Mouse (Mus musculus) olfactory bulb, adult 2 months (tissue): ENCODE results near the gene Syngr1. TPM values are rescaled to one million over a fixed set of nuclear protein-coding genes. Genes with fewer than 3 reads are reported as not detected.

Source experiments
- H3K27ac ChIP-seq: fragments of 200-500 bp; 2 replicates; pipeline ENCODE4 v1.5.1; 2012; ENCODE audit warnings: low read depth, low read length; ENCODE audit not compliant: insufficient read depth
- H3K4me1 ChIP-seq: fragments of 200-500 bp; 2 replicates; pipeline ENCODE4 v1.6.1; 2012; ENCODE audit warnings: low read length; ENCODE audit not compliant: control insufficient read depth, insufficient read depth
- H3K4me3 ChIP-seq: fragments of 200-500 bp; 2 replicates; pipeline ENCODE4 v1.5.1; 2012; ENCODE audit warnings: mild to moderate bottlenecking, low read depth, low read length, moderate library complexity; ENCODE audit not compliant: insufficient read depth
- CTCF ChIP-seq: fragments of 200-500 bp; IDR thresholded peaks from 2 replicates; pipeline ENCODE4 v1.5.1; 2012; ENCODE audit warnings: low read depth, mild to moderate bottlenecking, low read length, moderate library complexity; ENCODE audit not compliant: insufficient read depth
- POLR2A ChIP-seq: fragments of 200-500 bp; IDR thresholded peaks from 2 replicates; pipeline ENCODE4 v1.6.1; 2012; ENCODE audit warnings: mild to moderate bottlenecking, low read depth, low read length, moderate library complexity; ENCODE audit not compliant: insufficient read depth
- WGBS: fragments of 180-500 bp; shearing (Covaris S2); methylation state at CpG from one replicate; pipeline ENCODE4 v1.1.7; 2018; 5-methylcytosine and 5-hydroxymethylcytosine counted together
- polyA plus RNA-seq: library from polyadenylated mRNA; stranded (reverse); fragments of >200 nt; gene quantifications from 2 replicates; pipeline ENCODE4 v1.2.4, GENCODE M21; 2012; ENCODE audit warnings: low replicate concordance; ENCODE audit not compliant: missing spikeins, insufficient read depth, insufficient read length

The Syngr1 gene
- polyA plus RNA-seq, 1 experiment: 72.7 TPM

- H3K4me3 ChIP-seq: no peak overlapping the region
- H3K27ac ChIP-seq: no peak overlapping the region
- TF ChIP-seq POLR2A (no peak), CTCF (no peak)
- 87% methylated on average over 10 of the region's 10 CpGs for WGBS
- H3K4me1 ChIP-seq: no peaks in the 10 kb centered on the region
Observed at GRCm38 (mm10) chr15:80152663-80153062, 61.5 kb downstream of the Syngr1 start.

- H3K27ac ChIP-seq: no peak overlapping the region
- no peak for TF ChIP-seq POLR2A
- TF ChIP-seq CTCF: no peak
- WGBS: 83% methylated on average over 11 of the region's 11 CpGs
- peaks cover 3% of the 10 kb centered on the region; the same call in 1 of the 2 replicates for H3K4me1 ChIP-seq
- no peak overlapping the region for H3K4me3 ChIP-seq
Observed at GRCm38 (mm10) chr15:80153757-80154156, 62.6 kb downstream of the Syngr1 start.

- WGBS: 95% methylated on average over 8 of the region's 8 CpGs
Observed at GRCm38 (mm10) chr15:80155707-80156106, 64.6 kb downstream of the Syngr1 start.

GRCm38 (mm10) chr15:80157197-80157943, 66.2 kb downstream of the Syngr1 start:
- TF ChIP-seq POLR2A (no peak), CTCF (no peak)
- Histone ChIP-seq H3K4me3 (no peak overlapping the region), H3K27ac (no peak overlapping the region), H3K4me1 (peaks cover 27% of the 10 kb centered on the region; the same call in 1 of the 2 replicates)
- WGBS: 91% methylated on average over 22 of the region's 22 CpGs

More at GRCm38 (mm10) chr15:80155707-80156106, 64.6 kb downstream of the Syngr1 start:
- no peak for TF ChIP-seq CTCF
- TF ChIP-seq POLR2A: no peak
- Histone ChIP-seq H3K4me1 (peaks cover 14% of the 10 kb centered on the region; the same call in 1 of the 2 replicates), H3K4me3 (no peak overlapping the region), H3K27ac (no peak overlapping the region)

- no peak overlapping the region for H3K4me3 ChIP-seq
- H3K4me1 ChIP-seq: peaks cover 33% of the 10 kb centered on the region
- TF ChIP-seq CTCF (no peak), POLR2A (no peak)
- WGBS: 87% methylated on average over 5 of the region's 5 CpGs
- no peak overlapping the region for H3K27ac ChIP-seq
Observed at GRCm38 (mm10) chr15:80158001-80158706, 67.0 kb downstream of the Syngr1 start.

- Histone ChIP-seq H3K4me3 (no peak overlapping the region), H3K27ac (no peak overlapping the region), H3K4me1 (peaks cover 38% of the 10 kb centered on the region)
- 78% methylated on average over 4 of the region's 4 CpGs for WGBS
- TF ChIP-seq CTCF (no peak), POLR2A (no peak)
Observed at GRCm38 (mm10) chr15:80158707-80159090, 67.6 kb downstream of the Syngr1 start.

- TF ChIP-seq POLR2A: no peak
- no peak for TF ChIP-seq CTCF
- peaks cover 40% of the 10 kb centered on the region for H3K4me1 ChIP-seq
- H3K27ac ChIP-seq: no peak overlapping the region; the same call in 1 of the 2 replicates
- no peak overlapping the region for H3K4me3 ChIP-seq
- 45% methylated on average over 8 of the region's 8 CpGs for WGBS
Observed at GRCm38 (mm10) chr15:80159286-80159901, 68.3 kb downstream of the Syngr1 start.

- H3K27ac ChIP-seq: peak overlapping the region; percentile 58; the same call in 1 of the 2 replicates
Observed at GRCm38 (mm10) chr15:80160223-80160622, 69.1 kb downstream of the Syngr1 start.

More at GRCm38 (mm10) chr15:80160223-80160622, 69.1 kb downstream of the Syngr1 start:
- H3K4me3 ChIP-seq: no peak overlapping the region
- peaks cover 40% of the 10 kb centered on the region for H3K4me1 ChIP-seq
- TF ChIP-seq CTCF (no peak), POLR2A (no peak)
- 86% methylated on average over 13 of the region's 13 CpGs for WGBS
